15 mouse cellular contexts compared by ENCODE assay signal in genomic region chr19:55192254-55192945, GRCm38 (mm10). TPM values are rescaled to one million over a fixed set of nuclear protein-coding genes. Genes with fewer than 3 reads are reported as not detected.
DNase-seq lines count a peak whose midpoint lies in the region; ATAC-seq and TF ChIP-seq lines count a peak whose summit lies in the region.
"Had no signal": no experiment of that assay in that cellular context is flagged by ENCODE, and none has a peak within 500 bp of the region (broad histone marks: within the 10 kb centered on the region; RNA-seq: fewer than 3 reads in every experiment).

No protein-coding gene starts in this region.

- H3K9ac ChIP-seq in stomach, postnatal 0 days (ENCODE audit: low read length), result no peak overlapping the region
- H3K9ac ChIP-seq in forebrain, postnatal 0 days, result no peak overlapping the region
- H3K9ac ChIP-seq: embryonic facial prominence, embryonic 13.5 days had no signal

- DNase-seq in adrenal gland, postnatal 14 days, result peak; percentile 60
- no peak for DNase-seq in adrenal gland, adult 18-20 months (ENCODE audit: low spot score in 2 of 2)
- peak; percentile 11 for DNase-seq in retina, postnatal 1 day
- DNase-seq in retina, embryonic 14.5 days (ENCODE audit: low spot score), result no peak
- DNase-seq in lung, adult 18-20 months, result peak; percentile 90 to 94
- DNase-seq in stomach, postnatal 0 days (ENCODE audit: low spot score), result peak; percentile 80
- no peak for DNase-seq in spleen, postnatal 14 days (ENCODE audit: low spot score in 2 of 2)
- no peak for DNase-seq in forebrain, postnatal 0 days
- DNase-seq: cerebellum, adult 11-12 months; heart, postnatal 14 days; kidney, adult 8-10 months had no signal

- peak; percentile 86 for ATAC-seq in stomach, postnatal 0 days (ENCODE audit: low FRiP score, low TSS enrichment)
- ATAC-seq in forebrain, postnatal 0 days, result no peak
- ATAC-seq: activated CD4-positive, CD25-positive, alpha-beta regulatory T cell, adult 4 months had no signal

- H3K36me3 ChIP-seq in stomach, postnatal 0 days (ENCODE audit: control insufficient read depth, insufficient read depth, low read length), result no peaks in the 10 kb centered on the region
- no peaks in the 10 kb centered on the region for H3K36me3 ChIP-seq in forebrain, postnatal 0 days (ENCODE audit: insufficient read depth)
- H3K36me3 ChIP-seq: embryonic facial prominence, embryonic 13.5 days; G1E had no signal

- no peak overlapping the region; the same call in 1 of the 2 replicates for H3K4me2 ChIP-seq in stomach, postnatal 0 days (replicated peaks; ENCODE audit: low read depth)
- no peak overlapping the region for H3K4me2 ChIP-seq in forebrain, postnatal 0 days (ENCODE audit: low read depth)
- H3K4me2 ChIP-seq: embryonic facial prominence, embryonic 13.5 days had no signal

- TF ChIP-seq EP300 in stomach, postnatal 0 days (optimal IDR thresholded peaks at IDR 0.05), result no peak

- H3K9me3 ChIP-seq in stomach, postnatal 0 days (ENCODE audit: control insufficient read depth, low read length), result no peaks in the 10 kb centered on the region
- no peaks in the 10 kb centered on the region for H3K9me3 ChIP-seq in forebrain, postnatal 0 days (ENCODE audit: low read length)
- H3K9me3 ChIP-seq: embryonic facial prominence, embryonic 13.5 days; G1E had no signal

- no peak overlapping the region for H3K4me3 ChIP-seq in stomach, postnatal 0 days (ENCODE audit: low read depth, low read length)
- no peak overlapping the region for H3K4me3 ChIP-seq in forebrain, postnatal 0 days (ENCODE audit: low read depth, low read length)
- H3K4me3 ChIP-seq: embryonic facial prominence, embryonic 13.5 days; left cerebral cortex, adult 2 months had no signal

- H3K27me3 ChIP-seq in stomach, postnatal 0 days (ENCODE audit: control insufficient read depth, insufficient read depth, low read length), result no peaks in the 10 kb centered on the region
- H3K27me3 ChIP-seq in forebrain, postnatal 0 days (ENCODE audit: insufficient read depth, low read length), result no peaks in the 10 kb centered on the region
- H3K27me3 ChIP-seq: embryonic facial prominence, embryonic 13.5 days had no signal

- H3K27ac ChIP-seq in stomach, postnatal 0 days (replicated peaks), result peak overlapping the region; percentile 75
- no peak overlapping the region for H3K27ac ChIP-seq in forebrain, postnatal 0 days (ENCODE audit: low read depth, low read length)
- H3K27ac ChIP-seq: embryonic facial prominence, embryonic 13.5 days; left cerebral cortex, adult 2 months had no signal

- TF ChIP-seq CTCF in stomach, postnatal 0 days (IDR thresholded peaks at IDR 0.05; ENCODE audit: low read depth), result no peak
- TF ChIP-seq CTCF in forebrain, postnatal 0 days (IDR thresholded peaks at IDR 0.05; ENCODE audit: low read depth), result no peak

- no peaks in the 10 kb centered on the region for H3K4me1 ChIP-seq in stomach, postnatal 0 days (replicated peaks; ENCODE audit: control insufficient read depth, insufficient read depth)
- no peaks in the 10 kb centered on the region for H3K4me1 ChIP-seq in forebrain, postnatal 0 days (ENCODE audit: insufficient read depth)

- WGBS in stomach, postnatal 0 days, result 63% methylated on average over 21 of the region's 21 CpGs
- WGBS in forebrain, postnatal 0 days, result 90% methylated on average over 21 of the region's 21 CpGs

RNA-seq across cellular contexts. Expression of gene Tectb, which starts 11.9 kb away (rescaled TPM):
- total RNA-seq in adrenal gland, postnatal 14 days (2021), result 0.78 and 0.79 TPM in 2 replicates
- total RNA-seq in adrenal gland, adult 18-20 months (2021), result 1 to 10 TPM in 1 of 2 experiments, under 1 TPM in 1; 0.22 to 1.1 TPM
- 0.16 and 0.23 TPM in 2 replicates for polyA plus RNA-seq in stomach, postnatal 0 days (2015; fragmentation: Nextera tagmentation; extraction: Ambion mirVana)
- 0.46 TPM in 1 of 2 replicates, not detected in the other for total RNA-seq in forebrain, postnatal 0 days (2014; rRNA removed)
- polyA plus RNA-seq in forebrain, postnatal 0 days (2015; fragmentation: Nextera tagmentation; extraction: Ambion mirVana), result 0.16 and 0.20 TPM in 2 replicates
- total RNA-seq: left cerebral cortex, adult 2 months had no signal
- polyA plus RNA-seq: activated CD4-positive, CD25-positive, alpha-beta regulatory T cell, adult 4 months; embryonic facial prominence, embryonic 13.5 days; G1E had no signal

RNA-seq across cellular contexts. Expression of gene Gucy2g, which starts 48.6 kb away (rescaled TPM):
- not detected in 2 replicates for total RNA-seq in adrenal gland, postnatal 14 days (2021)
- total RNA-seq in adrenal gland, adult 18-20 months (2021), result not detected
- 0.08 TPM in 2 replicates for polyA plus RNA-seq in stomach, postnatal 0 days (2015; fragmentation: Nextera tagmentation; extraction: Ambion mirVana)
- 0.08 and 0.14 TPM in 2 replicates for total RNA-seq in forebrain, postnatal 0 days (2014; rRNA removed)
- polyA plus RNA-seq in forebrain, postnatal 0 days (2015; fragmentation: Nextera tagmentation; extraction: Ambion mirVana), result 0.22 and 0.31 TPM in 2 replicates
- polyA plus RNA-seq: activated CD4-positive, CD25-positive, alpha-beta regulatory T cell, adult 4 months; G1E had no signal

RNA-seq across cellular contexts. Expression of gene Acsl5, which starts 59.3 kb away (rescaled TPM):
- 80.5 and 115 TPM in 2 replicates for total RNA-seq in adrenal gland, postnatal 14 days (2021)
- 100 to 1,000 TPM; 265 to 297 TPM for total RNA-seq in adrenal gland, adult 18-20 months (2021)
- 62.7 and 63.2 TPM in 2 replicates for polyA plus RNA-seq in stomach, postnatal 0 days (2015; fragmentation: Nextera tagmentation; extraction: Ambion mirVana)
- 15.9 and 22.7 TPM in 2 replicates for total RNA-seq in forebrain, postnatal 0 days (2014; rRNA removed)
- 16.4 and 16.6 TPM in 2 replicates for polyA plus RNA-seq in forebrain, postnatal 0 days (2015; fragmentation: Nextera tagmentation; extraction: Ambion mirVana)

Comparison
In these comparisons a context has a peak if more than half of its experiments do, and no peak if none do; other contexts are left out.
1. DNase-seq: peak in adrenal gland, postnatal 14 days (single experiment), retina, postnatal 1 day (single experiment), lung, adult 18-20 months (2 of 2) and stomach, postnatal 0 days (single experiment); none in adrenal gland, adult 18-20 months (0 of 2), retina, embryonic 14.5 days (single experiment), spleen, postnatal 14 days (0 of 2) and forebrain, postnatal 0 days (single experiment).